Mouse (Mus musculus): Measurements from ENCODE around the gene Psmb3. TPM values are rescaled to one million over a fixed set of nuclear protein-coding genes. Genes with fewer than 3 reads are reported as not detected.

Gene Psmb3
- total and polyA plus RNA-seq, 3 experiments: 78.3 to 191 (median 93.4) TPM

DNA sequence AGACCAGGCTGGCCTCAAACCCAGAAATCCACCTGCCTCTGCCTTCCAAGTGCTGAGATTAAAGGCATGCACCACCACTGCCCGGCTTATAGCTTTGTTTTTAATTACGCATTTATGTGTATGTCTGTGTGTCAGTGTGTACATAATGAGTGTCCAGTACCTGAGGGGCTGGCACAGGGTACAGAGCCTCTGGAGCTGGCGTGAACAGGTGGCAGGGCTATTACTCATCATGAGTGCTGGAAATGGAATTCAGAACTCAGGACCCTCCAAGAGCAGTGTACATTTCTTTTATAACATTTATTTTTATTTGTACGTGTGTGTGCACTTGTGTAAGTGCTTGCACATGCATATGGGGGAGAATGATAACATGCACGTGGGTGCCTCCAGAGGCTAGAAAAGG is 33.4 kb downstream of the Psmb3 start:
- ATAC-seq (ENCODE audit: extremely low read depth, insufficient number of reproducible peaks, low FRiP score, poor library complexity, severe bottlenecking) (no peak), DNase-seq (ENCODE audit: low spot score) (no peak)
- no peaks in the 10 kb centered on the region for H3K27me3 ChIP-seq (ENCODE audit: insufficient read depth, low read length)
- H3K9me3 ChIP-seq (replicated peaks): no peaks in the 10 kb centered on the region
- H3K4me3 ChIP-seq (ENCODE audit: low read depth, low read length): no peak overlapping the region
- peaks cover 8% of the 10 kb centered on the region for H3K4me1 ChIP-seq (ENCODE audit: insufficient read depth, low read depth, low read length)
- no peak for TF ChIP-seq TAL1 (conservative IDR thresholded peaks at IDR 0.05; ENCODE audit: low read depth, low read length)
- no peak for TF ChIP-seq CTCF (IDR thresholded peaks at IDR 0.05; ENCODE audit: low read depth, low read length)
- no peak for TF ChIP-seq GATA1 (IDR thresholded peaks at IDR 0.05; ENCODE audit: borderline replicate concordance, low read length)
- H3K36me3 ChIP-seq (replicated peaks): peaks cover 69% of the 10 kb centered on the region

DNA sequence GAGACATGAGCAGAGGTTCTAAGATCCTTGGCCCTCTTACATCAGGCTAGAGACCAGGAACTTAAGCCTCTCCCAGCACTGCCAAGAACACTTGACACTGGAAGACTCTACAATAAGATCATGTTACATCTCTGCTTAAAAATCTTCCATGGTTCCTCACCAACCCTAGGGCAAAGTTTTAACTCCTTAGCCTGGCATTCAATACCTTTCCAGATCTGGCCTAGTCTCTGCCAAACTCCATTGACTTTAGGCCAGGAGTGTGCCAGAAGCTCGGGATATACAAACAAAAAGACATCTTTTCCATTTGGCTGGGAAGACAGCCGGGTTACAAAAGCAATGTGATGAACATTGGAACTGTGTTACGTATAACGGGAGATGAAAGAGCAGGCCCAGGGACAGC is 34.4 kb downstream of the Psmb3 start:
- Histone ChIP-seq H3K36me3 (replicated peaks) (peaks cover 67% of the 10 kb centered on the region), H3K9me3 (replicated peaks) (no peaks in the 10 kb centered on the region), H3K4me1 (ENCODE audit: insufficient read depth, low read depth, low read length) (peaks cover 15% of the 10 kb centered on the region), H3K27me3 (ENCODE audit: insufficient read depth, low read length) (no peaks in the 10 kb centered on the region), H3K4me3 (ENCODE audit: low read depth, low read length) (no peak overlapping the region)
- DNase-seq (ENCODE audit: low spot score): no peak
- TF ChIP-seq GATA2 (IDR thresholded peaks at IDR 0.05; ENCODE audit: borderline replicate concordance, low read depth, low read length) (no peak), TAL1 (conservative IDR thresholded peaks at IDR 0.05; ENCODE audit: low read depth, low read length) (no peak), CTCF (IDR thresholded peaks at IDR 0.05; ENCODE audit: low read depth, low read length) (no peak), GATA1 (IDR thresholded peaks at IDR 0.05; ENCODE audit: borderline replicate concordance, low read length) (no peak), POLR2AphosphoS5 (IDR thresholded peaks at IDR 0.05; ENCODE audit: insufficient replicate concordance, low read depth, low read length) (no peak)
- ATAC-seq (ENCODE audit: extremely low read depth, insufficient number of reproducible peaks, low FRiP score, poor library complexity, severe bottlenecking): no peak

DNA sequence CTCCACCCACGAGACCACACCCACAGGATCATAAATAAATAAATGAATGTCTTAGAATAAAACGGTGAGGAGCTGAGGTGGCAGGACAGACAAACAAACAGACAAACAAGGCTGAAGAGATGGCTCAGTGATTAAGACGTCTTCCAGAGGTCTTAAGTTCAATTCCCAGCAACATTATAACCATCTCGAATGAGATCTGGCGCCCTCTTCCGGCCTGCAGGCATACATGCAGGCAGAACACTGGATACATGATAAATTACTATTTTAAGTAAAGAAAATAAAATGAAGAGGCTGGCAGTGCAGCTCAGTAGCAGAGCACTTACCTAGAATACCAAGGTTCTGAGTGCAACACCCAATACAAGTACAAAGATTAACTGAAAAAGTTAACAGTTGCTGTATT is 35.5 kb downstream of the Psmb3 start:
- H3K9me3 ChIP-seq (replicated peaks): no peaks in the 10 kb centered on the region
- DNase-seq (ENCODE audit: low spot score): no peak
- TF ChIP-seq CTCF (IDR thresholded peaks at IDR 0.05; ENCODE audit: low read depth, low read length) (0 out of 2 replicates have a peak, but pooled peaks have one; percentile 12), GATA2 (IDR thresholded peaks at IDR 0.05; ENCODE audit: borderline replicate concordance, low read depth, low read length) (no peak), GATA1 (IDR thresholded peaks at IDR 0.05; ENCODE audit: borderline replicate concordance, low read length) (no peak), POLR2AphosphoS5 (IDR thresholded peaks at IDR 0.05; ENCODE audit: insufficient replicate concordance, low read depth, low read length) (no peak)
- ATAC-seq (ENCODE audit: extremely low read depth, insufficient number of reproducible peaks, low FRiP score, poor library complexity, severe bottlenecking): no peak
- H3K36me3 ChIP-seq (replicated peaks): peaks cover 63% of the 10 kb centered on the region
- no peaks in the 10 kb centered on the region for H3K27me3 ChIP-seq (ENCODE audit: insufficient read depth, low read length)
- no peak overlapping the region for H3K4me3 ChIP-seq (ENCODE audit: low read depth, low read length)
- peaks cover 26% of the 10 kb centered on the region for H3K4me1 ChIP-seq (ENCODE audit: insufficient read depth, low read depth, low read length)

DNA sequence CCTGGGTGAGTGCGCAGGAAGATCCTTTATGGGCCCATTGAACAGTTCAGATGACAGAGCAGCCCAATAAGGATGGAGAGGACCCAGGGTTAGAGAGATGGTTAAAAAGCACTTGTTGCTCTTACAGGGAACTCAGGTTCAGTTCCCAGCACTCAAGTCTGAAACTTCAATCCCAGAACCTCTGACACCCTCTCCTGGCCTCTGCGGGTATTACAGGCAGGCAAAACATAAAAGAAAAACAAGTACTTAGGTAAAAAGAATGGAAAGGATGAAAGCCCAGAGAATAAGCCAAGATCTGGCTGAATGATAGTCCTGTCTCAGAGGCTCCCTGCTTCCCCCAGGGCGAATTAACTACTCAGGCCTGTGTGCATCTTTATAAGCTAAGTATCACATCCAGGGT is 36.0 kb downstream of the Psmb3 start:
- Histone ChIP-seq H3K4me3 (ENCODE audit: low read depth, low read length) (no peak overlapping the region), H3K36me3 (replicated peaks) (peaks cover 58% of the 10 kb centered on the region), H3K27me3 (ENCODE audit: insufficient read depth, low read length) (no peaks in the 10 kb centered on the region), H3K9me3 (replicated peaks) (no peaks in the 10 kb centered on the region), H3K4me1 (ENCODE audit: insufficient read depth, low read depth, low read length) (peaks cover 30% of the 10 kb centered on the region)
- no peak for ATAC-seq (ENCODE audit: extremely low read depth, insufficient number of reproducible peaks, low FRiP score, poor library complexity, severe bottlenecking)
- TF ChIP-seq CTCF (IDR thresholded peaks at IDR 0.05; ENCODE audit: low read depth, low read length) (no peak), POLR2AphosphoS5 (IDR thresholded peaks at IDR 0.05; ENCODE audit: insufficient replicate concordance, low read depth, low read length) (no peak), GATA1 (IDR thresholded peaks at IDR 0.05; ENCODE audit: borderline replicate concordance, low read length) (no peak), GATA2 (IDR thresholded peaks at IDR 0.05; ENCODE audit: borderline replicate concordance, low read depth, low read length) (no peak), TAL1 (conservative IDR thresholded peaks at IDR 0.05; ENCODE audit: low read depth, low read length) (no peak)
- DNase-seq (ENCODE audit: low spot score): no peak

DNA sequence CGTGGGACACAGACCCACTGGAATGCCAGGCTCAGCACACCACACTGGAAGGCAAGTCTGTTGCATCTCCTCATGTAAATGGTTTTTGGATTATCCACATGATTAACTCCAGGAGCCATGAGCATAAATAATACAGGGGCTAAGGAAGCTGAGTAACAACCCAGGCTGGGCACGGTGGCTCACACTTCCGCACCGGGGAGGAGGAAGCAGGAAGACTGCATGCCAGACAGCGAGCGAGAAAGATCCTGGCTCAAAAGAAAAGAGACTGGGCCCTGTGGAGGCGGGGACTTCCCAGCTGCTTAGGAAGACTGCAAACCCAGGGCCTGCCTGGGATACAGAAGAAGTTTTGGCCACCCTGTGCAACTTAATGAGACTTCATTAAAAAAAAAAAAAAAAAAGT is 37.0 kb downstream of the Psmb3 start:
- DNase-seq (ENCODE audit: low spot score): no peak

DNA sequence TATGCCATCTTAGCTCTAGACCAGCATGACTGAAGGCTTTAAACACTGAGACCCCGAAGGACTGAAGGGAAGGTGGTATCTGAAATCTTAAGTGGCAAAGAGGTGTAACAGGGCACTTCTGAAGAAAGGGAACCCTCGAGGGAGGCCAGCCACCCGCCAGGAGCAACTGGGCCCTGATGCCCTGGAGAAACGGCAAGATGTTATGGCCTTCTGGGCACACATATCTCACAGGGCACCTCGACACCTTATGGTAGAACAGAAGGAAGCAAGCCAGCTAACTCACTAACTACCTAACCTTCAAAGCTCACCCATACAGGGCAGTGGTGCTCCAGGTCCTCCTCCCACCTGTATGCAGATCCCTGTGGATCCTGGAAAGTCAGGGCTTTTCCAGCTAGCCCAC is 39.0 kb downstream of the Psmb3 start:
- TF ChIP-seq TAL1 (conservative IDR thresholded peaks at IDR 0.05; ENCODE audit: low read depth, low read length) (no peak), CTCF (IDR thresholded peaks at IDR 0.05; ENCODE audit: low read depth, low read length) (no peak), GATA1 (IDR thresholded peaks at IDR 0.05; ENCODE audit: borderline replicate concordance, low read length) (no peak), POLR2AphosphoS5 (IDR thresholded peaks at IDR 0.05; ENCODE audit: insufficient replicate concordance, low read depth, low read length) (no peak), GATA2 (IDR thresholded peaks at IDR 0.05; ENCODE audit: borderline replicate concordance, low read depth, low read length) (no peak)
- DNase-seq (ENCODE audit: low spot score): no peak
- Histone ChIP-seq H3K4me1 (ENCODE audit: insufficient read depth, low read depth, low read length) (peaks cover 43% of the 10 kb centered on the region), H3K9me3 (replicated peaks) (no peaks in the 10 kb centered on the region), H3K36me3 (replicated peaks) (peaks cover 54% of the 10 kb centered on the region), H3K27me3 (ENCODE audit: insufficient read depth, low read length) (no peaks in the 10 kb centered on the region), H3K4me3 (ENCODE audit: low read depth, low read length) (no peak overlapping the region)
- no peak for ATAC-seq (ENCODE audit: extremely low read depth, insufficient number of reproducible peaks, low FRiP score, poor library complexity, severe bottlenecking)

More for the DNA sequence above, 37.0 kb downstream of the Psmb3 start:
- H3K9me3 ChIP-seq (replicated peaks): no peaks in the 10 kb centered on the region
- no peak overlapping the region for H3K4me3 ChIP-seq (ENCODE audit: low read depth, low read length)
- peaks cover 53% of the 10 kb centered on the region for H3K36me3 ChIP-seq (replicated peaks)
- peaks cover 34% of the 10 kb centered on the region for H3K4me1 ChIP-seq (ENCODE audit: insufficient read depth, low read depth, low read length)
- H3K27me3 ChIP-seq (ENCODE audit: insufficient read depth, low read length): no peaks in the 10 kb centered on the region
- no peak for ATAC-seq (ENCODE audit: extremely low read depth, insufficient number of reproducible peaks, low FRiP score, poor library complexity, severe bottlenecking)
- TF ChIP-seq GATA2 (IDR thresholded peaks at IDR 0.05; ENCODE audit: borderline replicate concordance, low read depth, low read length) (no peak), POLR2AphosphoS5 (IDR thresholded peaks at IDR 0.05; ENCODE audit: insufficient replicate concordance, low read depth, low read length) (no peak), GATA1 (IDR thresholded peaks at IDR 0.05; ENCODE audit: borderline replicate concordance, low read length) (no peak)

DNA sequence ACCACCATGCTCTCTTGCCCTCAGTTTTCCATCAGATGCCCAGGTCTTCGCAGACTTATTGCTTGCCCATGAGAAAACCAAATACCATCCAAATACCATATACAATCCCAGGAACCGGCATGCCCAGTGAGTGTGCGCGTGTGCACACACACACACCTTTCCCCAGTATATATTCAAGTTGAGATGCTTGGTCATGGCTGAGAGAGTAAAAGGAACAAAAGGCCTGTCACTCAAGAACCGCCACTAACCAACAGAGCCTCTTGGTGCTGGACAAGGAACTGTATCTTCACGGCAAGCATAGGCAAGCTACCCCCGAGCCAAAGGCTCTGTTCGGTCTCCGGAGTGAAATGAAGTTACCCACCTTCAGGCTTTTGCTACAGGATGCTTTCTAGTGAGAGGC is 39.4 kb downstream of the Psmb3 start:
- H3K36me3 ChIP-seq (replicated peaks): peaks cover 56% of the 10 kb centered on the region
- ATAC-seq (ENCODE audit: extremely low read depth, insufficient number of reproducible peaks, low FRiP score, poor library complexity, severe bottlenecking): no peak
- no peaks in the 10 kb centered on the region for H3K9me3 ChIP-seq (replicated peaks)
- no peaks in the 10 kb centered on the region for H3K27me3 ChIP-seq (ENCODE audit: insufficient read depth, low read length)
- peaks cover 43% of the 10 kb centered on the region for H3K4me1 ChIP-seq (ENCODE audit: insufficient read depth, low read depth, low read length)
- no peak for TF ChIP-seq TAL1 (conservative IDR thresholded peaks at IDR 0.05; ENCODE audit: low read depth, low read length)
- TF ChIP-seq GATA2 (IDR thresholded peaks at IDR 0.05; ENCODE audit: borderline replicate concordance, low read depth, low read length): no peak
- no peak for TF ChIP-seq GATA1 (IDR thresholded peaks at IDR 0.05; ENCODE audit: borderline replicate concordance, low read length)
- no peak for TF ChIP-seq POLR2AphosphoS5 (IDR thresholded peaks at IDR 0.05; ENCODE audit: insufficient replicate concordance, low read depth, low read length)
- no peak for TF ChIP-seq CTCF (IDR thresholded peaks at IDR 0.05; ENCODE audit: low read depth, low read length)
- H3K4me3 ChIP-seq (ENCODE audit: low read depth, low read length): peak overlapping the region; percentile 3; the same call in 1 of the 2 replicates
- no peak for DNase-seq (ENCODE audit: low spot score)
